In genomic region chr13:21974221-21974725, GRCm38 (mm10) we compare ENCODE assay signal across 7 mouse cellular contexts. TPM values are rescaled to one million over a fixed set of nuclear protein-coding genes. Genes with fewer than 3 reads are reported as not detected.
A peak's percentile ranks its signal among the peaks of the same experiment; 100 is the strongest.
DNase-seq lines count a peak whose midpoint lies in the region; ATAC-seq lines count a peak whose summit lies in the region.

No protein-coding gene starts in this region.

- no peaks in the 10 kb centered on the region for H3K9me3 ChIP-seq in intestine, embryonic 16.5 days (ENCODE audit: control insufficient read depth, low read length)
- H3K9me3 ChIP-seq in midbrain, embryonic 11.5 days (ENCODE audit: control insufficient read depth, low read length): no peaks in the 10 kb centered on the region

- peak; percentile 91 for ATAC-seq in intestine, embryonic 16.5 days
- ATAC-seq in midbrain, embryonic 11.5 days (ENCODE audit: low FRiP score): peak; percentile 92

- peak overlapping the region; percentile 54 for H3K4me3 ChIP-seq in intestine, embryonic 16.5 days (ENCODE audit: low read length)
- peak overlapping the region; percentile 59 for H3K4me3 ChIP-seq in midbrain, embryonic 11.5 days (ENCODE audit: low read depth, low read length)

- H3K36me3 ChIP-seq in intestine, embryonic 16.5 days (ENCODE audit: control insufficient read depth, insufficient read depth, low read length): no peaks in the 10 kb centered on the region
- no peaks in the 10 kb centered on the region for H3K36me3 ChIP-seq in midbrain, embryonic 11.5 days (ENCODE audit: control insufficient read depth, insufficient read depth, low read length)

- peak; percentile 91 for DNase-seq in adrenal gland, adult 2 months
- peak; percentile 94 for DNase-seq in embryo, embryonic 11.5 days (ENCODE audit: low read depth, low spot score)
- peak; percentile 84 to 89 for DNase-seq in gastrocnemius, postnatal 36 days
- peak; percentile 89 to 91 for DNase-seq in left cerebral cortex, postnatal 36 days (ENCODE audit: low spot score in 2 of 2)
- peak; percentile 98 for DNase-seq in midbrain, embryonic 11.5 days (ENCODE audit: low spot score, missing footprints)
- peak; percentile 85 for DNase-seq in skeletal muscle tissue, adult 2 months (ENCODE audit: low read depth, low spot score)

- WGBS in intestine, embryonic 16.5 days: under 1% methylated on average over 23 of the region's 23 CpGs
- WGBS in midbrain, embryonic 11.5 days: under 1% methylated on average over 23 of the region's 23 CpGs

- no peaks in the 10 kb centered on the region for H3K27me3 ChIP-seq in intestine, embryonic 16.5 days (replicated peaks; ENCODE audit: control insufficient read depth, insufficient read depth, low read length)
- H3K27me3 ChIP-seq in midbrain, embryonic 11.5 days (ENCODE audit: control insufficient read depth, insufficient read depth, low read length): peaks cover 3% of the 10 kb centered on the region; the same call in 1 of the 2 replicates

- peak overlapping the region; percentile 39 for H3K4me2 ChIP-seq in intestine, embryonic 16.5 days (ENCODE audit: low read depth, low read length)
- H3K4me2 ChIP-seq in midbrain, embryonic 11.5 days: peak overlapping the region; percentile 47

- no peaks in the 10 kb centered on the region for H3K4me1 ChIP-seq in intestine, embryonic 16.5 days (ENCODE audit: control insufficient read depth, insufficient read depth, low read length)
- no peaks in the 10 kb centered on the region for H3K4me1 ChIP-seq in midbrain, embryonic 11.5 days (ENCODE audit: control insufficient read depth, insufficient read depth, low read length)

- H3K27ac ChIP-seq in intestine, embryonic 16.5 days (ENCODE audit: low read length): peak overlapping the region; percentile 87
- peak overlapping the region; percentile 80 for H3K27ac ChIP-seq in midbrain, embryonic 11.5 days (ENCODE audit: low read depth, low read length)

- H3K9ac ChIP-seq in intestine, embryonic 16.5 days (ENCODE audit: low read depth, low read length): peak overlapping the region; percentile 76
- H3K9ac ChIP-seq in midbrain, embryonic 11.5 days (ENCODE audit: low read length): peak overlapping the region; percentile 91

- intact Hi-C loops in gastrocnemius, postnatal 36 days (cut with DNase I): loop anchor here (1.0 to 2.0 kb wide), 2 partner anchors 47 to 54 kb away; no protein-coding TSS in a partner anchor
- intact Hi-C loops in left cerebral cortex, postnatal 36 days (cut with DNase I): loop anchor here (1.0 to 2.0 kb wide), 2 partner anchors 33 to 55 kb away; no protein-coding TSS in a partner anchor

RNA-seq across cellular contexts. Expression of gene Pom121l2, which starts 6.7 kb away (rescaled TPM):
- not detected for total RNA-seq in adrenal gland, adult 2 months (2021)
- not detected in 2 replicates for polyA plus RNA-seq in adrenal gland, adult 2 months (2012; rRNA removed)
- total RNA-seq in gastrocnemius, postnatal 36 days (2021): not detected
- polyA plus RNA-seq in intestine, embryonic 16.5 days (2015; fragmentation: Nextera tagmentation; extraction: Ambion mirVana): 0.10 TPM in 1 of 2 replicates, not detected in the other
- not detected for total RNA-seq in left cerebral cortex, postnatal 36 days (2021)
- not detected in 2 replicates for polyA plus RNA-seq in midbrain, embryonic 11.5 days (2014; fragmentation: Nextera tagmentation; extraction: Ambion mirVana)

RNA-seq across cellular contexts. Expression of gene Zfp184, which starts 29.4 kb away (rescaled TPM):
- 1 to 10 TPM; 1.7 to 1.9 TPM for total RNA-seq in adrenal gland, adult 2 months (2021)
- 0.26 and 0.35 TPM in 2 replicates for polyA plus RNA-seq in adrenal gland, adult 2 months (2012; rRNA removed)
- under 1 TPM; 0.26 to 0.30 TPM for total RNA-seq in gastrocnemius, postnatal 36 days (2021)
- 4.4 and 4.7 TPM in 2 replicates for polyA plus RNA-seq in intestine, embryonic 16.5 days (2015; fragmentation: Nextera tagmentation; extraction: Ambion mirVana)
- 1 to 10 TPM; 3.7 to 4.2 TPM for total RNA-seq in left cerebral cortex, postnatal 36 days (2021)
- 26.7 and 27.9 TPM in 2 replicates for polyA plus RNA-seq in midbrain, embryonic 11.5 days (2014; fragmentation: Nextera tagmentation; extraction: Ambion mirVana)

RNA-seq across cellular contexts. Expression of gene Prss16, which starts 35.3 kb away (rescaled TPM):
- under 1 TPM in 1 of 2 experiments, not detected in 1; 0.61 TPM for total RNA-seq in adrenal gland, adult 2 months (2021)
- 0.35 and 1.0 TPM in 2 replicates for polyA plus RNA-seq in adrenal gland, adult 2 months (2012; rRNA removed)
- total RNA-seq in gastrocnemius, postnatal 36 days (2021): 1 to 10 TPM in 1 of 2 experiments, not detected in 1; 5.4 TPM
- polyA plus RNA-seq in intestine, embryonic 16.5 days (2015; fragmentation: Nextera tagmentation; extraction: Ambion mirVana): 1.4 and 2.0 TPM in 2 replicates
- 1 to 10 TPM in 1 of 2 experiments, under 1 TPM in 1; 0.34 to 1.1 TPM for total RNA-seq in left cerebral cortex, postnatal 36 days (2021)
- 0.10 and 0.37 TPM in 2 replicates for polyA plus RNA-seq in midbrain, embryonic 11.5 days (2014; fragmentation: Nextera tagmentation; extraction: Ambion mirVana)

Comparison
In these comparisons a context has a peak if more than half of its experiments do, and no peak if none do; other contexts are left out.
1. Peak in every context shown above with its lines: DNase-seq, ATAC-seq, H3K4me3 ChIP-seq and H3K27ac ChIP-seq.